Mouse (Mus musculus): ENCODE data around the gene Vsig4.
"Not testable (repeated sequence)": the region's sequence is repeated elsewhere in the genome, so short reads cannot be mapped to it uniquely, and the experiment has no call there.

Gene Vsig4

DNA sequence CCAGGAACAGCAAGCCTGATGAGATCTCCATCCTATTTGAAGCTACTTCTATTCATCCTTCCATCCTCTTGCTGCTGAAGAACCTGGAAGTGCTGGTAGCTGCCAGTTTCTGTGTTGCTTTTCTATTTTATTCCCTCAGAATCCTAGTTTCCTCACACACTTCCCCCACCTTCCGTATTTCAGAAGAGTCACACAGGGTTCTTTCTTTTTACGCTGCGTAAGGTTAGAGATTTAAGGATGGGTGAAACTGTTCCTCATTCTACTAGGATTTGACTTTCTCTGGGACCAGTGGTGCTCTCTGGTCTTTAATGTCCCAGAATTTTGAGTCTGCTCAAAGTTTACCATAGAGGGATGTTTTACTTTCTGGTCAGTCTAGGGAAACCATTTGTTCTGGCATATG, at the start of gene Vsig4:
TSS of gene Vsig4 (minus strand) at position 101 of the 400 bp plus-strand sequence.
- DNase-seq = no peak

DNA sequence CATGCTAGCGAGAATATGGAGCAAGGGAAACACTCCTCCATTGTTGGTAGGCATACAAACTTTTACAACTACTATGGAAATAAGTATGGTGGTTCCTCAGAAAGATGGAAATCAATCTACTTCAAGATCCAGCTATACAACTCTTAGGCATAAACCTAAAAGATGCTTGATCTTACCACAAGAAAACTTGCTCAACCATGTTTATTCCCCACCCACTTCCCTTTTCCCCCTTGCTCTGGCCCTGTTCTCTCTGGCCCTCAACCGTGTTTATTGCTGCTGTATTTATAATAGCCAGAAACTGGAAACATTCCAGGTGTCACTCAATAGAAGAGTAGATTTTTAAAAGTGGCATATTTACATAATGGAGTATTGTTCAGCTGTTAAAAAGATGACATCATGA, 45.9 kb upstream of the Vsig4 start:
- DNase-seq = no peak

DNA sequence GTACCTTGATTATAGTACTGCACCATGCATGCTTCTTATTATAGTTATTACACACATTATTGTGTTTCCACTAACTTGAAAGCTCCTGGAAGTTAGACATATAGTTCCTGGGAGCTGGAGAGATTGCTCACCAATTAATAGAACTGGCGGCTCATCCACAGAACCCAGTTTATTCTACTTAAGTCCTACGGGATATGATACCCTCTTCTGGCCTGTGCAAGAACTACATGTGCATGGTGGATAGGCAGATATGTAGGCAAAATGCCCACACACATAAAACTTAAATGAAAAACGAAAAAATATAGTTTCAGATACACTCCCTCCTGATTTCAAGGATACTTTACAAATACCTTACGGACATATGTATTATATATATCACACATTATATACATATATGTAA, 36.5 kb upstream of the Vsig4 start:
- DNase-seq = peak; percentile 3

DNA sequence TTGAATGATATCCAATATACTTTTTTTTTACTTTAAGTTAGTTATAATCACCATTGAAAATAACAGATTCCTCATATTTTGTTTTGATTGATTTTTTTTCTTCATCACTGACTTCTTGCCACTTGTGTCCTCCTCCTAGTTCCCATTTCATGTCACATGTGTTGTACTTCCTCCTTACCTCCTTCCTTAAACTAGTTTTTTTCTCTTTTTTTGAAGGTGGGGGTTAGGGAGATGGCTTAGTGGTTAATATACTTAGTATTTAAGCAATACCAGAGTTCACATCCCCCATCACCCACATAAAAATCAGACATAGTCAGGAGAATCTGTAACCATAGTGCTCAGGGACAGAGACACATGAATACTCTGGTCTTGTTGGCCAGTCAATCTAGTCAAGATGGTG, 36.7 kb downstream of the Vsig4 start:
- DNase-seq = no peak

DNA sequence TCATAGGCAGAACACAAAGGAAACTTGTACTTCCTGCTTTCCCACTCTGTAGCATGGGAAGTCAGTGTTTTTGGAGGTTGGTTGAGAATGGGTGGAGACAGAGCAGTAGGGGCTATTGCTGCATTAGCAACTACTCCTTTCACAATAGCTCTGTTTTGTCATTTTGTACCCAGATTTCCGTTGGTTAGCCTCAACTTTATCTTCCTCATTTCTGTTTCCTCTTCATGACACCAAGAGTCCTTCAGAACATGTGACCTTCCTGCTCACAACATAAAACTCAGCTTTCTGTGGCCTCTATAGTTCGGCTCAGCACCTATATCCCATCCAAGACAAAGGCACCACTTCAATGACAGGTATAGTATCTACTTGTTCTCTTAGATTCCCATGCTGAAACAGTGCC, 53.6 kb downstream of the Vsig4 start:
- DNase-seq = no peak

DNA sequence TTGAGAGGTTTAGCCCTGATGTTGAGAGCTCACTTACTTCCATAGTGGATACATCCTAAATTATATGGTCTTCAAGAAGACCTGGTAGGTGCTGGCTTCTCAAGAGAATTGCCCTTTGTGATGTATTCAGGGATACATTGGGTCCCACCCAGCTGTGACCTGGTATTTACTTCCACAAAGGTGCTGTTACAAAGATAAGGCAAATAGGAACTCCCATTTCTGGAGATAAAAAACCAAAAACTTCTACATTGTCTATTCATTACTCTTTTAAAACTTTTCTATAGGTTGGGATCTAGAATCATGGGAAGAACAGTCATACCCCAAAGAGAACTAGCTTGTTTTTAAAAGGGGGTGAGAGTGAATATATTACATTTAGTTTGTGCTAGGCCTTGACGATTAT, 54.2 kb downstream of the Vsig4 start:
- DNase-seq = no peak

DNA sequence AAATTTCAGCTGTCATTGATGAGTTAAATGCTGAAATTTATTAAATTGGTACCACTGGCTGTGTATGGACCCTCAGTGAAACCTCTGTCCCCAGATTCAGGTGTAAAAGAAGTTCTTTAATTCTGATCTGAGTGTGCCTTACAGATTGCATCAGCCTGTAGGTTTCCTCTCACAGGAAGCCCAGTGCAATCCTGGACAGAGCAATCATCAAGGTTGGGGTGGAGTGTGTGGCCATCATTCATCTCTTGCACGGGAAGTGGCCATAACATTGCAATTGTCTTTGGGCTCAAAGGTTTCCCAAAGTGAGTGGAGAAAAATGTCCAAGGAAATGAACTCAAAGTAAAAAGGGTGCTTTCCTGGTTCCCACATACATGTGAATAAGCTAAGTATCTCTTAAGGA, 57.5 kb downstream of the Vsig4 start:
- DNase-seq = no peak

DNA sequence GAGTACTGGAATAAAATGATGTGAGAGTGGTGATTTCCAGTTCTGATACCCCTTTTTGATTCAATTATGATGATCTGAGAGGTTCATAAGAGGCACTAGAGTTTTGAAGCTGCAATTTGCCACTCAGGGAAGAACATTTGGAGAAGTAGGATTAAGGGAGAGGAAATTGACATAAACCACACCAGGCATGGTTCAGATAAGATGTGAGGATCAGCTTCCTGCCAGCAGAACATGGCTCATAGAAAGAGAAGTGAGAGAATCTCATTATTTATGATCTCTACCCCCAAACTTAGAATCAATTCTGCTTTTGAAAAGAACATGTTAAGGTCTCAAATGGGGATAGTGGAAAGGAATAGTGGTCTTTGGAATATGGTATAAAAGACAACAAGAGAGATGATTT, 66.2 kb downstream of the Vsig4 start:
- no peak for DNase-seq

DNA sequence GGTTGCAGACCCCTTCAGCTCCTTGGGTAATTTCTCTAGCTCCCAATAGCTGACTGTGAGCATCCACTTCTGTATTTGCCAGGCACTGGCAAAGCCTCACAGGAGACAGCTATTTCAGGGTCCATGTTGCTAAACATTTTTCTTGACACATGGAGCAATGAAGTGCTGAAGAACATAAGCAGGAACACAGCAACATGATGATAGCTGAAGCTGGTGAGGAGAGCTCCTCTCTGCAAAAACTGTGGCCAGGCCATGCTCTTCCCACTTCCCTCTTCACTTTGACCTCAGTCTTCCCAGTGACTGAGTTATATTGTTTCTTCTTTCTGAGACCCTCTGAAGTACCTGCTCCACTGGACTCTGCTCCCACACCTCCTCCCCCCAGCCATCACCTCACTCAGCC, 67.8 kb downstream of the Vsig4 start:
- no peak for DNase-seq

DNA sequence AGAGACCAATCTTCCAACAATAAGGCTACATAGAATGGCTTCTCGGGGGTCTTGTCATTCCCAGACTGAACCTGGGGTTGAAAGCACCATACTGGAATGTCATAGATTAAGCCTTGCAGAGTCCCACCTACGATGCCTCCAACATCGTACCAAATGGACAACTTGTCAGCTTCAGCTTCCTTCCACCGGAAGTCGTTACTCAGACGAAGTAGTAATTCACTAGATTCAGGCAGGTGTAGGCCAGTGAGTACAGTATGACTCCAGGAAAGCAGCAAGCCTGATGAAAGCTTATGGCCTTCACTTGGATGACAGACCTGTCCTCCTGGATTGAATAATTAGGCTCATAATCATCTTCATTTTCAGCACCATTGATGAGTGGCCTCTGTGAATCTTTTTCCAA, 69.0 kb downstream of the Vsig4 start:
- DNase-seq = no peak

DNA sequence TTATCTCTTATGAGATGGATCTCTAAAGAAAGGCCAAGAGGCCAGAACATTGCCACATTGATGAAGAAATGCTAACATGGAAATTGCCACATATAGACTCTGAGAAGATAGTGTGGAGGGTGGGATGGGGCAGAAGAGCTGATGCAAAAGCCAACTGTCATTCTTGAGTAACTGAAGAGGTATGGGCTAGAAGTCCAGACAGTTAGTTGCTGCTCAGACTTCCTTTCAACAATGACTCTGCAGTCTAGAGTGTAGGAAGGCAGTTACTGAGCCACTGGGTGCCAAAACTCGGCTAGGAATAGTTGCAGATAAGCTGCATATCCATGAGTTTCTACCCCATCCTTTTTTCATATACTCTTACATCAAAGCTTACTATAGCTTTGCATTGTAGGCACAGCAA, 75.2 kb downstream of the Vsig4 start:
- no peak for DNase-seq

DNA sequence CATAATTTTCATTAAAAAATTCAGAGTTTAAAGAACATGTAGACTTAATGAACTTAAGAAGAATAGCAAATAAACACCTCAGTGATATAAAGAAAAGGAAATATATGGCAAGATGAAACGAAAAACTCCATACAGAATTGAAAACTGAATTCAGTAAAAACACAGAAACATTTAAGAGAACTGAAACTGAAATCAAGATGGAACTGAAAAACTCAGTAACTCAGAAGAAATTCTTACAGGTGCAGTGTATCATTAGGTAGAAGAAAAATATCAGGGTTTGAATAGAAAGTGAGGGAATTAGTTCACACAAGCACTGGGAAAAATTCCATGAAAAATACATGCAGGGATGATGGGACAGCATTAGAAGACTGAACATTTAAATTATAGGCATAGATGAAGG, 86.4 kb downstream of the Vsig4 start:
- no peak for DNase-seq

DNA sequence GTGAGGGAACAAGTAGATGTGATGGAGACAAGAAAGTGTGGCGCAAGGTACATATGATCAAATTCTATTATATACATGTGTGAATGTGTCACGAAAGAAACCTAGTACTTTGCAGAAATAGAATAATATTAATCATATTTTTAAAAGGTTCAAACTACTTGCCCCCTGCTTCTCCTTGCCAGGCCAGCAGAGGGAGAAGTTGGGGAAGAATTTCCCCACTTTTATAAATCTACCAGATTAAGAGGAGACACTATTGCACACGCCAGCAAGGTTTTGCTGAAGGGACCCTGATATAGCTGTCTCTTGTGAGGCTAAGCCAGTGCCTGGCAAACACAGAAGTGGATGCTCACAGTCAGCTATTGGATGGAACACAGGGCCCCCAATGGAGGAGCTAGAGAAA, 88.1 kb downstream of the Vsig4 start:
- not testable (repeated sequence) for DNase-seq
